Mouse (Mus musculus): ENCODE measurements around the gene Cmss1.

The Cmss1 gene

DNA sequence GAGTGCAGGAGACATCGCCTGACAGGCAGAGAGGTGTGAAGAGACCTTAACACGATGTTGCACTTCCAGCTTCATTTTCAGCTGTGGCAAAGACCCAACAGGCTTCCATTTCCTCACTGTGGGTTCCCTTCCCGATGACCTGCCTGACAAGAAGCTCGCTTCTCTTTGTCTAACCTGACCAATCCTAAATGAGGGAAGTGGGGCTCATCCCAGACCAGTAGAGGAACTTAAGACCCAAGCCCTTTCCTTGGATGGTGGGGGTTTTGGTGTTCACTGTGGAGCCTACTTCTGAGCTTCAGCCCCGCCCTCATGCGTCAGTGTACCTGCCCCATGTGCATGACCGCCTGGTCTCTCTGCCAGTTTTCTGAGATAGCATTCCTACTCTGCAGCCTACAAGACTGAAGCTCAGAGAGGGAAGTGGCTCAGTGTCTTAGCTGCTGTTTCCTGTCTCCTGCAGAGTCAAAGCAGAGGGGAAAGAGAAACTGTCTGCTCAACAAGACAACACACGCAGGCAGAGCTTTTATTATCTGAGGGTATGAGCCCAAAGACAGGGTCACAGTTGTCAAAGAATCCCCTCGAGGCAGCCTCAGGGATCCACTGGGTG lies 305.1 kb downstream of the Cmss1 start:
- DNase-seq (ENCODE audit: low spot score in 2 of 2): no peak

DNA sequence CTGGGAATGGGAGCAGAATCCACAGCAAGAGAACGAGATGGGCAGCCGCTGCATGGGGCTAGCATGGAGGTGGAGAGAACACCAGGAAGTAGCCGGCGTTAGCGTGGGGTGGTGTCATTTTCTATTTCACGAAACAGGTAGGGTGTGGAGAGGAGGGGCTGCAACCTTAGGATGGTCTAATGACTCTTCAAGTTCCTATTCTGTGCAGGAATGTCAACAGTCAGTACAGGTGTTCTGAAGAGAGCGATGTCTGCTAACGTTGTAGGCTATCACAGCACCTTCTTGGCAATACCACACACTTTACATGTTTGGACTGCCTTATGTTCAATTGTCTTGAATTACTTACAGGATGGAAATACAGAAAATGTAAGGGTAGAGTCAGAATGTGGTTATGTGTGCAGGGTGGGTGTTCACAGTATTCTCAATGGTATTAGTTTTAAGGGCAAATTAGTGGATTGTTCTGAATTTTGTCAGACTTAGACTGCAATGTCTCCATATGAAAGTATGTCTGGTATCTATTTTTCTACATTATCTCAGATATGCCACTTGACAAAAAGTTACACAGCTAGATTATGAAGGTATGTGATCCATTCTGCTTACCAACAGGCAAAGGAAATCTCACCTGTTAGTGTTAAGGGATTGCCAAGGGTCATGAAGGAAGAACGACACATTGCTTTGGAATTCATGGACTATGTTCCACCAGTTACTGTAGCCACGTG lies 311.3 kb downstream of the Cmss1 start:
- no peak for DNase-seq (ENCODE audit: low spot score in 2 of 2)

DNA sequence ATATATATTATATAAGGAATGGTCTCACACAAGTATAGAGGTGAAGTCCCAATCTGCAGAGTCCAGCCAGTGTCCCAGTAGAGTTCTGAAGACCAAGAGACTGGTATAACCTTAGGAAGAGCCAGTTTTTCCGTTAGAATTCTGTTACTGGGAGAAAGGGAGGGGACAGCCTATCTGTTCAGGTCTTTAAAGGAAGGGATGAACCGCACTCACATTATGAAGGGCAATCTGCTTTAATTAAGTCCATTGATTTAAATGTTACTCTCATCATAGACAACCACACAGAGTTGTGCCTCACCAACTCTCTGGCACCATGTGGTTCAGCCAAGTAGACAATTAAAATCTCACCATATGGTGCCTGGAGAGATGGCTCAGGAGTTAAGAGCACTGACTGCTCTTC lies 313.9 kb downstream of the Cmss1 start, which contains the start of gene Tmem30c:
Tmem30c (minus strand) TSS at position 101 of the 400 bp plus-strand sequence.
- DNase-seq (ENCODE audit: low spot score in 2 of 2): no peak

DNA sequence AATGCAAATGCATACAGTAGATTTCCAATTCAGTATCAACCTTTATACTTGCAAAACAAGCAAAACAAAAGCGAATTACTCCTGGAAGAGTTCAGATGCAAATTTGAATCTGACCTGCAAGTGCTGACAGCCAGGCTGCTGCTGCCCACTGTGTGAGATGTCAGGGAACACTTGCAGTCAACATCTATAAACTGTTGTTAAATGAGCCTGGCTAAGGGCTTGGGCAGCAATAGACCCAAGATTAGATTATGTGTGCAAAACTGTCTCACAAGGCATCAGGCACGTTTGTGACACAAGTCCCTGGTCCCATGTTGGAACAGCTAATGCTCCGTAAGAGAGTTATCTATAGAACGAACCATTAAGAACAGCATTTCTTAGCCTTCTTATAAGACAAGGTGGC lies 314.4 kb downstream of the Cmss1 start:
- DNase-seq (ENCODE audit: low spot score in 2 of 2): no peak

- no peak for DNase-seq (ENCODE audit: low spot score in 2 of 2)
These were observed 315.0 kb downstream of the Cmss1 start for GRCm38 (mm10) chr16:57291696-57292095.

- DNase-seq (ENCODE audit: low spot score in 2 of 2): no peak
These were observed 325.2 kb downstream of the Cmss1 start for GRCm38 (mm10) chr16:57281417-57281816.

DNA sequence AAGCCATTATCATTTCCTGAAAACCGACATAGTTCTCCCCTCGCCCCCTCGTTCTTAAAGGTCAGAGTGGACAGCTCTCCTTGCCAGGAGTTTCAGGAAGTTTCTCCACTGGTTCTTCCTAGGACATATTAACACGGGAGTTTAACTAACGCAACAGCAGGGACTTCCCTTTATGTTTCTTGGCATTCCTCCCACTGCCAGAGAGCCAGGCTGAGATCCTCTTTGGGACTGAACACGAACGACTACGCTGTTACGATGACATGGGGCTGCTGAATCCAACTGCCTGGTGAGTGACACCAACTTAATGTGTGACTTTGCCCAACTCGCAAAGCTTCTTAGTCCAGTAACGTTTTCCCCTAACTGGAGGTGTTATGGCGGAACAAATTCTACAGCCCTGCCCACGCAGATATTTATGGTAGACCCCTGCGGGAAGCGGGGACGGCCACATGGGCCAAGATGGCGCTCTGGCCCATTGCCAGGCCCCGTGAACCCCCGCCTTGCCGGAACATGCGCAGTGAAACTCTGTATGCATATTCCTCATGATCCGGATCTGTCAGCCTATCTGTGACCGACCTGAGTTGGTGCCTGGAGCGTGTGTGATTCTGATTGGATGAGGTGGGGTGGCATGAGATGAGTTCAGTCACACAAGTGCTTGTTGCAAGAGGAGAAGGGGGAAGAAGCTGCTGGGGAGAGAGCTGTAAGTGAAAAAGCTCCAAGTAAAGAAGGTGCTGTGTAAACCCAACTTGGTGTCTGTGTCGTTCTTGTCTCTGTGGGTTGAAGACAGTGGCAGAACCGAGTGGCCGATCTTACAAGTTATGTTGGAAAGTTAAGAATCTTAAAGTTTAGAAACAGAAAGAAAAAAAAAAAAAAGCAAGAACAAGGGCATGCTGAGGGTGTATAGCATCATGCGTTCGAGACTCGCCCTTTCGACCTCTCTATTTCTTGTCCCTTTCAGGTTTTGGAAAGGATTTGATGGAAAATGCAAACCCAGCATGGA lies 326.1 kb downstream of the Cmss1 start:
- DNase-seq (ENCODE audit: low spot score in 2 of 2): peak in 1 of 2 experiments; percentile 13

- no peak for DNase-seq (ENCODE audit: low spot score in 2 of 2)
These were observed 327.6 kb downstream of the Cmss1 start for GRCm38 (mm10) chr16:57278976-57279626.

GRCm38 (mm10) chr16:57269751-57270150 lies 336.9 kb downstream of the Cmss1 start:
- no peak for DNase-seq (ENCODE audit: low spot score in 2 of 2)

GRCm38 (mm10) chr16:57268058-57268841 lies 338.4 kb downstream of the Cmss1 start:
- DNase-seq (ENCODE audit: low spot score in 2 of 2): peak; percentile 59 to 76

- no peak for DNase-seq (ENCODE audit: low spot score in 2 of 2)
These were observed 339.6 kb downstream of the Cmss1 start for GRCm38 (mm10) chr16:57267068-57267467.

GRCm38 (mm10) chr16:57260152-57260551 lies 346.5 kb downstream of the Cmss1 start:
- no peak for DNase-seq (ENCODE audit: low spot score in 2 of 2)

- DNase-seq (ENCODE audit: low spot score in 2 of 2): no peak
These were observed 347.1 kb downstream of the Cmss1 start for GRCm38 (mm10) chr16:57259356-57260083.

All from right cerebral cortex, postnatal 36 days (tissue).